Mouse (Mus musculus) CH12.LX (cell line): ENCODE measurements at regions not wholly inside any gene's neighbourhood (a gene's known extent, or its start where the extent isn't known, plus 50 kb on each side); places are given as distances from the start of the nearest gene placed in this dataset.

Source experiments
- DNase-seq: peaks from one replicate; pipeline ENCODE4 v3.0.0-alpha.2; 2013; ENCODE audit errors: extremely low read depth
- H3K27ac ChIP-seq: 2 replicates; pipeline ENCODE4 v1.5.1; 2012; ENCODE audit warnings: low read depth, mild to moderate bottlenecking, control low read depth, moderate library complexity; ENCODE audit not compliant: insufficient read depth
- H3K27me3 ChIP-seq: replicated peaks from 2 replicates; pipeline ENCODE3; 2012; ENCODE audit warnings: inconsistent platforms
- H3K36me3 ChIP-seq, 2 experiments: replicated peaks in 1 of 2; 2 replicates each; pipeline versions ENCODE3 to v1.6.1; 2012; ENCODE audit warnings: inconsistent platforms in 1 of 2, low read length in 1 of 2, mild to moderate bottlenecking in 1 of 2, mixed read lengths in 1 of 2, moderate library complexity in 1 of 2; ENCODE audit not compliant: control insufficient read depth in 1 of 2, insufficient read depth in 1 of 2
- H3K4me1 ChIP-seq, 2 experiments: 2 replicates each; pipeline ENCODE4 v1.6.1; 2012; ENCODE audit warnings: inconsistent platforms in 1 of 2, moderate library complexity in 1 of 2; ENCODE audit not compliant: insufficient read depth in 2 of 2, control insufficient read depth in 1 of 2
- H3K4me2 ChIP-seq: 2 replicates; pipeline ENCODE4 v1.6.1; 2012; ENCODE audit warnings: low read depth, mild to moderate bottlenecking, control low read depth; ENCODE audit not compliant: poor library complexity, insufficient read depth, severe bottlenecking
- H3K4me3 ChIP-seq, 3 experiments: fragments of 150-350 bp in 1 of 3; sonication (generic) in 1 of 3; replicated peaks in 1 of 3; 2 replicates each; pipeline versions ENCODE3 to v1.5.1; 2011 to 2012; ENCODE audit warnings: low read depth in 2 of 3, low read length in 2 of 3, mild to moderate bottlenecking in 2 of 3, moderate library complexity in 2 of 3, control low read depth in 1 of 3, improper control_type of control experiment in 1 of 3, inconsistent platforms in 1 of 3, mixed read lengths in 1 of 3; ENCODE audit not compliant: poor library complexity in 1 of 3
- H3K79me2 ChIP-seq: replicated peaks from 2 replicates; pipeline ENCODE4 v1.6.1; 2012; ENCODE audit warnings: mild to moderate bottlenecking, moderate library complexity; ENCODE audit not compliant: control insufficient read depth, poor library complexity, insufficient read depth, severe bottlenecking; ENCODE audit errors: extremely low read depth
- H3K9ac ChIP-seq: 2 replicates; pipeline ENCODE4 v1.6.1; 2012; ENCODE audit warnings: low read depth, mild to moderate bottlenecking, control low read depth, moderate library complexity; ENCODE audit not compliant: insufficient read depth
- H3K9me3 ChIP-seq: replicated peaks from 2 replicates; pipeline ENCODE3; 2012; ENCODE audit warnings: low read length, inconsistent platforms, mixed read lengths
- BHLHE40 ChIP-seq: IDR thresholded peaks from 2 replicates; pipeline ENCODE4 v1.6.1; 2011; ENCODE audit warnings: mild to moderate bottlenecking, low read depth, low read length, improper control_type of control experiment
- ELF1 ChIP-seq: IDR thresholded peaks from 2 replicates; pipeline ENCODE4 v1.6.1; 2014; ENCODE audit warnings: low read depth, mild to moderate bottlenecking, inconsistent platforms, low read length, improper control_type of control experiment
- ETS1 ChIP-seq: conservative IDR thresholded peaks from 2 replicates; pipeline ENCODE4 v1.6.1; 2012; ENCODE audit warnings: low read depth, mild to moderate bottlenecking, inconsistent platforms, low read length, improper control_type of control experiment, moderate library complexity
- GABPA ChIP-seq: IDR thresholded peaks from 2 replicates; pipeline ENCODE4 v1.6.1; 2012; ENCODE audit warnings: low read depth, low read length, improper control_type of control experiment, inconsistent platforms; ENCODE audit not compliant: insufficient replicate concordance
- HCFC1 ChIP-seq: IDR thresholded peaks from 2 replicates; pipeline ENCODE4 v1.6.1; 2012; ENCODE audit warnings: low read depth, mild to moderate bottlenecking, inconsistent platforms, low read length, improper control_type of control experiment
- JUND ChIP-seq: conservative IDR thresholded peaks from 2 replicates; pipeline ENCODE4 v1.6.1; 2011; ENCODE audit warnings: low read depth, low read length, improper control_type of control experiment
- KAT2A ChIP-seq: IDR thresholded peaks from 2 replicates; pipeline ENCODE4 v1.6.1; 2012; ENCODE audit warnings: low read length, improper control_type of control experiment, inconsistent platforms; ENCODE audit not compliant: insufficient replicate concordance
- MAX ChIP-seq: IDR thresholded peaks from 2 replicates; pipeline ENCODE4 v1.6.1; 2011; ENCODE audit warnings: low read length, improper control_type of control experiment
- MXI1 ChIP-seq: IDR thresholded peaks from 2 replicates; pipeline ENCODE4 v1.6.1; 2011; ENCODE audit warnings: mild to moderate bottlenecking, low read depth, low read length, improper control_type of control experiment
- PAX5 ChIP-seq: IDR thresholded peaks from 2 replicates; pipeline ENCODE4 v1.6.1; 2012; ENCODE audit warnings: low read length, inconsistent platforms, mixed read lengths
- POLR2A ChIP-seq: IDR thresholded peaks from 2 replicates; pipeline ENCODE4 v1.6.1; 2011; ENCODE audit warnings: low read depth, mild to moderate bottlenecking, improper control_type of control experiment, low read length
- POLR2AphosphoS2 ChIP-seq: IDR thresholded peaks from 2 replicates; pipeline ENCODE4 v1.6.1; 2011; ENCODE audit warnings: low read depth, low read length, improper control_type of control experiment
- RAD21 ChIP-seq: IDR thresholded peaks from 2 replicates; pipeline ENCODE4 v1.6.1; 2011; ENCODE audit warnings: low read depth, mild to moderate bottlenecking, low read length, improper control_type of control experiment, moderate library complexity
- SMC3 ChIP-seq: IDR thresholded peaks from 2 replicates; pipeline ENCODE4 v1.6.1; 2011; ENCODE audit warnings: low read depth, low read length, improper control_type of control experiment
- TBP ChIP-seq: conservative IDR thresholded peaks from 2 replicates; pipeline ENCODE4 v1.6.1; 2011; ENCODE audit warnings: low read depth, low read length, improper control_type of control experiment
- UBTF ChIP-seq: IDR thresholded peaks from 2 replicates; pipeline ENCODE4 v1.6.1; 2012; ENCODE audit warnings: low read depth, mild to moderate bottlenecking, inconsistent platforms, low read length, improper control_type of control experiment, moderate library complexity
- USF1 ChIP-seq: IDR thresholded peaks from 2 replicates; pipeline ENCODE4 v1.6.1; 2014; ENCODE audit warnings: low read depth, mild to moderate bottlenecking, inconsistent platforms, low read length, improper control_type of control experiment
- ZKSCAN1 ChIP-seq: IDR thresholded peaks from 2 replicates; pipeline ENCODE4 v1.6.1; 2012; ENCODE audit warnings: low read depth, inconsistent platforms, low read length, improper control_type of control experiment, borderline replicate concordance
- ZMIZ1 ChIP-seq: IDR thresholded peaks from 2 replicates; pipeline ENCODE4 v1.6.1; 2012; ENCODE audit warnings: low read depth, mild to moderate bottlenecking, inconsistent platforms, low read length, improper control_type of control experiment
- ZNF384 ChIP-seq: IDR thresholded peaks from 2 replicates; pipeline ENCODE4 v1.6.1; 2012; ENCODE audit warnings: low read depth, low read length, improper control_type of control experiment, inconsistent platforms
- dilution Hi-C: fragments of 300-500 bp; cut with MboI; formaldehyde crosslinking; loops from 2 replicates; pipeline ENCODE4 v1.14.3; 2020; ENCODE audit warnings: low sequenced_read_pairs; ENCODE audit not compliant: extremely low pct_unique_long_range_greater_than_20kb, extremely low pct_ligation_motif_present
- in situ Hi-C: fragments of 300-500 bp; cut with MboI; formaldehyde crosslinking; loops from 3 replicates; pipeline ENCODE4 v1.14.3; 2019; ENCODE audit warnings: low sequenced_read_pairs, low pct_ligation_motif_present, low pct_unique_long_range_greater_than_20kb, mixed read lengths

DNA sequence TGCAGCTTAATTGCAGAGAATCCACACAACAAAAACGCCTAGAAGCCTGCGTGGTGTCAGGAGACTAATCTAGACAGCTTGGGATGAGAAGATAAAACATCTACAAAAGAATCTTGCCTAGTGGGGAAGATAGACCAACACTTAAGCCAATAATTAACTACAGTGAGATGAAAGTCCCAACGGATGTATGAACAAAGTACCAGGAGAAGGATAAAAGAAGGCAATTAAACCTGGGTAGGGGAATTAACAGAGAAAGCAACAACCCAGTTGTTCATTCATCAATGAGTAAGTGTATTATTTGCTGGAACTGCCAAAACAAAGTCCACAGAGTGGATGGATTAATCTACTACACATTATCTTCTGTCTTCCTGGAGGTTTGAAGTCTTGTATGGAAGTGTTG, 99.8 kb downstream of the Olfm4 start:
- no peak for DNase-seq
- dilution Hi-C loops (no loop called here), in situ Hi-C loops (no loop called here)
- Histone ChIP-seq H3K4me1 (no peaks in the 10 kb centered on the region), H3K79me2 (no peaks in the 10 kb centered on the region), H3K4me2 (no peak overlapping the region), H3K9me3 (peaks cover 6% of the 10 kb centered on the region), H3K27ac (no peak overlapping the region), H3K36me3 (no peaks in the 10 kb centered on the region), H3K4me3 (no peak overlapping the region), H3K9ac (no peak overlapping the region), H3K27me3 (no peaks in the 10 kb centered on the region)
- TF ChIP-seq PAX5 (no peak), ZKSCAN1 (no peak), MXI1 (no peak), UBTF (no peak), GABPA (no peak), KAT2A (no peak), TBP (no peak), BHLHE40 (no peak), ETS1 (no peak), HCFC1 (no peak), ELF1 (no peak), ZNF384 (no peak), POLR2A (no peak), MAX (no peak)

DNA sequence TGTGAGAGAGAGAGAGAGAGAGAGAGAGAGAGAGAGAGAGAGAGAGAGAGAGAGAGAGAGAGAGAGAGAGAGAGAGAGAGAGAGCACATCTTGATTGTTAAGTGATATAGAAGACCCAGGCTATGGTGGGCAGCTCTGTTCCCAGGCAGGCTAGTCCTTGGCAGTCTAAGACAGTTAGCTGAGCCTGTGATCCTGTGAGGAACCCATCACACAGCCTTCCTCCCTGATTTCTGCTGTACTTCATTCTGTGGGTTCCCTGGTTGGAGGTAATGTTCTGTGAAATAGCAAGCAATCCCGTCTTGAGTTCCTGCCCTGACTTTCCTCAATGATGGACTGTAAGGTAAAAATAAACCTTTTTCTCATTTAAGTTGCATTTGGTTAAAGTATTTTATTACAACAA, 113.4 kb downstream of the Olfm4 start:
- in situ Hi-C loops, result no loop called here
- dilution Hi-C loops, result no loop called here
- no peak overlapping the region for H3K4me3 ChIP-seq
- H3K9ac ChIP-seq, result no peak overlapping the region
- TF ChIP-seq JUND (no peak), ZMIZ1 (no peak), ZNF384 (no peak), POLR2A (no peak), USF1 (no peak), RAD21 (no peak), KAT2A (no peak), POLR2AphosphoS2 (no peak), SMC3 (no peak)
- H3K4me1 ChIP-seq, result no peaks in the 10 kb centered on the region
- no peak for DNase-seq
- H3K27ac ChIP-seq, result no peak overlapping the region
- no peaks in the 10 kb centered on the region for H3K36me3 ChIP-seq
- no peaks in the 10 kb centered on the region for H3K9me3 ChIP-seq
- no peaks in the 10 kb centered on the region for H3K79me2 ChIP-seq
- H3K27me3 ChIP-seq, result no peaks in the 10 kb centered on the region
- H3K4me2 ChIP-seq, result no peak overlapping the region
